Mouse (Mus musculus) Patski (cell line): ENCODE results near the gene Csf2ra. TPM values are rescaled to one million over a fixed set of nuclear protein-coding genes. Genes with fewer than 3 reads are reported as not detected.
A peak's percentile ranks its signal among the peaks of the same experiment; 100 is the strongest.
"Not testable (repeated sequence)": the region's sequence is repeated elsewhere in the genome, so short reads cannot be mapped to it uniquely, and the experiment has no call there.

Experiments
- ATAC-seq: fragments of 100-300 bp; one replicate; pipeline ENCODE4 v1.8.0; 2021
- CTCF ChIA-PET: fragments of 350-600 bp; sonication (Branson Sonifier 250); formaldehyde crosslinking; loops from one replicate; lab custom pipeline; 2022; ENCODE audit warnings: inconsistent platforms; lab: Charles Lee
- POLR2A ChIA-PET: fragments of 350-600 bp; sonication (Branson Sonifier 250); formaldehyde crosslinking; loops from one replicate; lab custom pipeline; 2022; ENCODE audit warnings: antibody characterized with exemption, inconsistent platforms; lab: Charles Lee
- DNase-seq: peaks from one replicate; pipeline ENCODE4 v3.0.0-alpha.2; 2011; ENCODE audit warnings: low read depth, low spot score
- H3K27me3 ChIP-seq: fragments of 371-371 bp; one replicate; pipeline ENCODE4 v1.5.1; 2021
- CTCF ChIP-seq: fragments of 100-300 bp; IDR thresholded peaks from one replicate; pipeline ENCODE4 v1.5.1; 2021
- in situ Hi-C: fragments of 300-500 bp; cut with MboI; formaldehyde crosslinking; loops from 3 replicates; pipeline ENCODE4 v1.11.1; 2018; ENCODE audit warnings: low pct_unique_long_range_greater_than_20kb, mixed read lengths
- polyA plus RNA-seq: library from polyadenylated mRNA; unstranded; gene quantifications from one replicate; pipeline ENCODE4 v1.2.3, GENCODE M21; 2021

Gene Csf2ra
- polyA plus RNA-seq, 1 experiment from 2014 or later, result 21.5 TPM

- POLR2A ChIA-PET, result no interaction called here
- no peak for TF ChIP-seq CTCF
- CTCF ChIA-PET, result no interaction called here
- peak; percentile 8 for ATAC-seq
- in situ Hi-C loops, result no loop called here
- no peak for DNase-seq
- H3K27me3 ChIP-seq, result peaks cover 7% of the 10 kb centered on the region
Observed at GRCm38 (mm10) chr19:61225526-61226400, 2.5 kb downstream of the Csf2ra start.

- DNase-seq, result no peak
- peaks cover 9% of the 10 kb centered on the region for H3K27me3 ChIP-seq
- no peak for ATAC-seq
- ChIA-PET CTCF (no interaction called here), POLR2A (no interaction called here)
- no peak for TF ChIP-seq CTCF
- in situ Hi-C loops, result no loop called here
Observed at GRCm38 (mm10) chr19:61224678-61225525, 3.3 kb downstream of the Csf2ra start.

- ChIA-PET CTCF (no interaction called here), POLR2A (no interaction called here)
- DNase-seq (peak; percentile 71), ATAC-seq (no peak)
- no peak for TF ChIP-seq CTCF
- in situ Hi-C loops, result no loop called here
- peaks cover 10% of the 10 kb centered on the region for H3K27me3 ChIP-seq
Observed at GRCm38 (mm10) chr19:61223706-61224328, 4.4 kb downstream of the Csf2ra start.

GRCm38 (mm10) chr19:61207506-61207905 lies 20.7 kb downstream of the Csf2ra start:
- H3K27me3 ChIP-seq, result peaks cover 19% of the 10 kb centered on the region
- ATAC-seq, in situ Hi-C loops, POLR2A ChIA-PET, CTCF ChIA-PET, DNase-seq: not testable (repeated sequence)

GRCm38 (mm10) chr19:61199836-61200235 lies 28.4 kb downstream of the Csf2ra start:
- CTCF ChIA-PET, result interaction anchor here (0.6 to 2.1 kb wide), 6 partner anchors 10 to 90 kb away, joined by 3 to 9 read pairs (median 6); no protein-coding TSS in a partner anchor
- no peak for ATAC-seq
- no peak for TF ChIP-seq CTCF
- in situ Hi-C loops, result no loop called here
- peaks cover 21% of the 10 kb centered on the region for H3K27me3 ChIP-seq
- POLR2A ChIA-PET, result no interaction called here
- no peak for DNase-seq

GRCm38 (mm10) chr19:61199316-61199715 lies 28.9 kb downstream of the Csf2ra start:
- H3K27me3 ChIP-seq, result peaks cover 16% of the 10 kb centered on the region
- TF ChIP-seq CTCF, result no peak
- DNase-seq (no peak), ATAC-seq (no peak)
- in situ Hi-C loops, result no loop called here
- POLR2A ChIA-PET, result no interaction called here
- CTCF ChIA-PET, result interaction anchor here (0.6 to 2.1 kb wide), 6 partner anchors 9 to 90 kb away, joined by 3 to 9 read pairs (median 6); no protein-coding TSS in a partner anchor

GRCm38 (mm10) chr19:61183590-61183989 lies 44.6 kb downstream of the Csf2ra start, which contains the start of gene Gm6020:
Gene Gm6020 (plus strand): TSS chr19:61183890.
- POLR2A ChIA-PET, CTCF ChIA-PET: not testable (repeated sequence)

GRCm38 (mm10) chr19:61175756-61176324 lies 52.4 kb downstream of the Csf2ra start, which contains the start of gene Gm7102:
Gene Gm7102 (minus strand): TSS chr19:61176309.
- H3K27me3 ChIP-seq, result no peaks in the 10 kb centered on the region
- TF ChIP-seq CTCF, result no peak
- ChIA-PET CTCF (no interaction called here), POLR2A (no interaction called here)
- ATAC-seq, result no peak
- no peak for DNase-seq
- in situ Hi-C loops, result no loop called here

More at GRCm38 (mm10) chr19:61183590-61183989, 44.6 kb downstream of the Csf2ra start, which contains the start of gene Gm6020:
- ATAC-seq, DNase-seq, H3K27me3 ChIP-seq, in situ Hi-C loops: not testable (repeated sequence)

Other genes starting within 250 kb of the Csf2ra start
- 14.6 TPM for gene Zfp950, start 87.6 kb downstream of the Csf2ra start, polyA plus RNA-seq
- gene Gm7102, start 52.1 kb downstream of the Csf2ra start, polyA plus RNA-seq, result 0.32 TPM
- not detected for gene Gm6020, start 44.5 kb downstream of the Csf2ra start, polyA plus RNA-seq
- not detected for gene Gm21060, start 68.6 kb upstream of the Csf2ra start, polyA plus RNA-seq